Mouse (Mus musculus): ENCODE measurements at regions not wholly inside any gene's neighbourhood (a gene's known extent, or its start where the extent isn't known, plus 50 kb on each side); places are given as distances from the start of the nearest gene placed in this dataset.

DNA sequence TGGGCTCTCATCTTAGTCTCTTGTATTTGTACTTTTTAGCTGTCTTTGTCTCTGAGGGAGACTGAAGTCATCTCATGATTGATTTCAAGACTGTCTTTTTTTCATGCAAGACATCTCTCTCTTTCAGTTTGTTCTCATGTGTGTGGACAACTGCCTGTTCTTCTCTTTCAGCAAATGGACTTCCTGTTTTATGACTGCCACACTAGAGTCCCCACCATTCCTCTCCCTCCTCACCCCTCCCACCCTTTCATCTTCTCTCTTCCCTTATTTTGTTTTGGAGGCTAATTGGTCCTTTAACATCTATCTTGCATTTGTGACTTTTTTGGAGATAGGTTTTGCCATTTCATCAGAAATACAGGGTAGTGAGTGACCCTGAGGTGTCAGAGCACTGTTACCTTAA is 311.8 kb upstream of the Gm5148 start:
- Histone ChIP-seq H3K27me3 (ENCODE audit: control insufficient read depth, insufficient read depth, low read length) (no peaks in the 10 kb centered on the region), H3K36me3 (ENCODE audit: control insufficient read depth, insufficient read depth, low read length) (no peaks in the 10 kb centered on the region), H3K4me1 (ENCODE audit: control insufficient read depth, insufficient read depth, insufficient read length, low read length) (no peaks in the 10 kb centered on the region), H3K4me3 (ENCODE audit: low read depth, low read length) (no peak overlapping the region), H3K27ac (ENCODE audit: insufficient read depth, low read depth, low read length) (no peak overlapping the region)
- TF ChIP-seq CTCF (IDR thresholded peaks at IDR 0.05; ENCODE audit: extremely low read depth, insufficient read length, insufficient replicate concordance, low read depth, low read length) (no peak), POLR2A (IDR thresholded peaks at IDR 0.05; ENCODE audit: low read depth, low read length) (no peak)

DNA sequence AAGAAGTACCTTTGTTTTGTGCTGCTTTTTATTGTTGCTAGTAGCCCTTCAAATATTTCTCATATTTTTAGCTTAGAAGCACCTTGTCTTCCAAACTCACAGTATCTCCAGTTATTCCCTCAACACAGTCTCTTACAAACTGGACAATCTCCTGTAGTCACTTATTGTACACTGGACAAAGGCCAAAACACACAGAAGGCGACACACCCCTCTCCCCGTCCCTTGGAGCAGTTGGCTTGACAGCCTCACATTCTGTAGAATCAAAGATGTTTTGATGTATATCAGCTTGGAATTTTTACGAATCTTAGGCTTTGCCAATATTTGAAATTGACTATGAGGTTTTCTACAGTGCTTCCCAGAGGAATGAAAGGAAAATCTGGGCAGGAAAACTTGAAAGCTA is 309.8 kb upstream of the Gm5148 start:
- Histone ChIP-seq H3K36me3 (ENCODE audit: control insufficient read depth, insufficient read depth, low read length) (no peaks in the 10 kb centered on the region), H3K27me3 (ENCODE audit: control insufficient read depth, insufficient read depth, low read length) (no peaks in the 10 kb centered on the region), H3K4me1 (ENCODE audit: control insufficient read depth, insufficient read depth, insufficient read length, low read length) (no peaks in the 10 kb centered on the region), H3K4me3 (ENCODE audit: low read depth, low read length) (no peak overlapping the region), H3K27ac (ENCODE audit: insufficient read depth, low read depth, low read length) (no peak overlapping the region)
- 22% methylated on average over 3 of the region's 3 CpGs for WGBS
- no peak for TF ChIP-seq CTCF (IDR thresholded peaks at IDR 0.05; ENCODE audit: extremely low read depth, insufficient read length, insufficient replicate concordance, low read depth, low read length)
- TF ChIP-seq POLR2A (IDR thresholded peaks at IDR 0.05; ENCODE audit: low read depth, low read length), result no peak

DNA sequence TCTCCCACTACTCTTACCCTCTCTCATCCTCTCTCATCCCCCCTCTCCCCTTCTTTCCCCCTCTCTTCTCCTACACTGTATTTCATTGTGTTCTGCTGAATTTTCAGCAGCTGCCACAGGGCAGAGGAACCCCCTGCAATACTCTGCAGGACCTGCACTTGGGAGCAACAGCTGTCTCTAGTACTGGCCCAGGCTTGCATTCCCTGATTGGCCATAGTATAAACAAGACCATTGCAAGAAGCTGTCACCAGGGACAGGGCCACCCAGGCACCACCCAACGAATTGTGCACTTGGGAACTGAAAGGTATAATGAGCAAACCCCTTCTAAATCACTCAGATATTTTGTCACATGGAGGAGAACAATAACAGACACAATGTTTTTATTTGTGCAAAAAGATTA is 290.5 kb upstream of the Gm5148 start:
- H3K36me3 ChIP-seq (ENCODE audit: control insufficient read depth, insufficient read depth, low read length), result no peaks in the 10 kb centered on the region
- H3K4me1 ChIP-seq (ENCODE audit: control insufficient read depth, insufficient read depth, insufficient read length, low read length), result no peaks in the 10 kb centered on the region
- H3K4me3 ChIP-seq (ENCODE audit: low read depth, low read length), result no peak overlapping the region
- no peak overlapping the region for H3K27ac ChIP-seq (ENCODE audit: insufficient read depth, low read depth, low read length)
- TF ChIP-seq POLR2A (IDR thresholded peaks at IDR 0.05; ENCODE audit: low read depth, low read length) (no peak), CTCF (IDR thresholded peaks at IDR 0.05; ENCODE audit: extremely low read depth, insufficient read length, insufficient replicate concordance, low read depth, low read length) (no peak)
- H3K27me3 ChIP-seq (ENCODE audit: control insufficient read depth, insufficient read depth, low read length), result no peaks in the 10 kb centered on the region
- WGBS, result 47% methylated on average over 1 of the region's 1 CpGs

DNA sequence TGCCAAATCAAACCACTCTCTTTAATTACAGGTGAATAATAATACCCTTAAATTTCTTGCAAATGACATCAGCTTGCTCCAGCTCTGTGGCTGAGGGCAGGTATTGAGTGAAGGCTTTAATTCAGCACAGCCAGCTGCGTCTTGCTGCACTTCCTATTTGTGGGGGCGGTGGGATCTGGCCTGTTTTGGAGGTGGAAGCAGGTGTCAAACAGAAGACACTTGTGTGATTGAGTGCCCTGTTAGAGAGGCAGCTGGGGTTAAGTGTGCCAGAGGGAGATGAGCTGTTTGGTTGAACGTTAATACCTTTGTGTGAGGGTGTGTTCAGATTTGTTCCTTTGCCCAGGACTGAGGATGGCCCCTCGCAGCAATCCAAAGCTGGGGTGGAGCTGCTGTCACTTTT is 284.9 kb upstream of the Gm5148 start:
- WGBS, result 45% methylated on average over 4 of the region's 4 CpGs
- TF ChIP-seq CTCF (IDR thresholded peaks at IDR 0.05; ENCODE audit: extremely low read depth, insufficient read length, insufficient replicate concordance, low read depth, low read length) (no peak), POLR2A (IDR thresholded peaks at IDR 0.05; ENCODE audit: low read depth, low read length) (no peak)

DNA sequence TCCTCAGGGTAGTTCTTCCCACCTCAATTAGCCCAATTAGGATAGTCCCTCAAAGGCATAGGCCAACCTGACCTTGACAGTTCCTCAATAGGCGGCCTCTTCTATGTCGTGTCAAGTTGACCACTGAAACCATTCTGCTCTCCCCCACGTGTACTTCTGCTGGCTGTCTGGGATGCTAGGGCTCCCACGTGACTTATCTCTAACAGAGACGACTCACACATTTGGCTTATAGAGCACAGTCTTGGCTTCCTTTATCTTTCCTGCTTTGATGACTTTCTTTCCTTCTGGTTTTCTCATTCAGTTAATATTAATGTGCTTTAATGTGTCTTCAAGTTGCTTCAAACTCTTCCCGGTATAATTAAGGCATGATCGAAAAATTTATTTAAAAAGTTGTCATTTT is 284.0 kb upstream of the Gm5148 start:
- no peak for TF ChIP-seq POLR2A (IDR thresholded peaks at IDR 0.05; ENCODE audit: low read depth, low read length)
- no peak for TF ChIP-seq CTCF (IDR thresholded peaks at IDR 0.05; ENCODE audit: extremely low read depth, insufficient read length, insufficient replicate concordance, low read depth, low read length)
- Histone ChIP-seq H3K27me3 (ENCODE audit: control insufficient read depth, insufficient read depth, low read length) (no peaks in the 10 kb centered on the region), H3K4me1 (ENCODE audit: control insufficient read depth, insufficient read depth, insufficient read length, low read length) (no peaks in the 10 kb centered on the region), H3K27ac (ENCODE audit: insufficient read depth, low read depth, low read length) (no peak overlapping the region), H3K36me3 (ENCODE audit: control insufficient read depth, insufficient read depth, low read length) (no peaks in the 10 kb centered on the region), H3K4me3 (ENCODE audit: low read depth, low read length) (no peak overlapping the region)
- 64% methylated on average over 7 of the region's 7 CpGs for WGBS

More for the DNA sequence above, 284.9 kb upstream of the Gm5148 start:
- H3K27me3 ChIP-seq (ENCODE audit: control insufficient read depth, insufficient read depth, low read length), result no peaks in the 10 kb centered on the region
- H3K4me1 ChIP-seq (ENCODE audit: control insufficient read depth, insufficient read depth, insufficient read length, low read length), result no peaks in the 10 kb centered on the region
- H3K27ac ChIP-seq (ENCODE audit: insufficient read depth, low read depth, low read length), result no peak overlapping the region
- H3K36me3 ChIP-seq (ENCODE audit: control insufficient read depth, insufficient read depth, low read length), result no peaks in the 10 kb centered on the region
- H3K4me3 ChIP-seq (ENCODE audit: low read depth, low read length), result no peak overlapping the region

DNA sequence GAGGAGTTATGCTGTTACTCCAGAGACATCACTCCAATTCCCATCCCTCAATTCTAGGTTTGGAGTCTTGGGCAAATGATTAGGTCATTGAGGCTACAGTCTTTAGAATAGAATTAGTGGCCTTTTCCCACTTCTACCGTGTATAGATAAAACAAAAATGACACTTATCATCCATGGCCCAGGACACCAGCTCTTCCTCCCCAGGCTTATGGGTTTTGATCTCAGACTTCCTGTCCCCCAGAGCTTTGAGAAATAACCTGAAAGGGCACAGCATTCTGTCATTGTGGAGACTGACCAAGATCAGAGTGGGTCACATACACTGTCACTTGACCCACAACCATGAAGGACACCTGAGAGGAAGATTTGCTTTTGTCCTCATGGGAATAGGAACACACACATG is 283.3 kb upstream of the Gm5148 start:
- WGBS, result 76% methylated on average over 1 of the region's 1 CpGs

DNA sequence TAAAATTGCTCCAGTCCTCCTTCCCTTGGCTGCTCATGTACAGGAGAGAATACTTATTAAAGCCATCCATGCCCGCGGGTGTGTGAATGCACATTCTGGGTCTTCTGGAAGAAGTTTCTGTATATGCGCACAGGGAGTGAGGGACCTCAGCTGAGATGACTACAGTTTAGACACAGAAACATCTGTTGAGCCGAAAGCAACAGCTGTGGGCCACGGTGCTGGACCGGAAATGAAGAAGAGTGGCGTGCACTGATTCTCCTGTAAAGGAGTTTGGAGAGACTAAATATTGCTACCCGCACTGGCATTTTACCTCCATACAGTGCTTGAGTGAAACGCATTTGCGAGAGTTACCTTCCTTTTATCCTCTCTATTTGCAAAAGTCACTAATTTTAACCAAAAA is 278.0 kb upstream of the Gm5148 start:
- WGBS, result 86% methylated on average over 10 of the region's 10 CpGs
- TF ChIP-seq CTCF (IDR thresholded peaks at IDR 0.05; ENCODE audit: extremely low read depth, insufficient read length, insufficient replicate concordance, low read depth, low read length), result no peak
- no peak for TF ChIP-seq POLR2A (IDR thresholded peaks at IDR 0.05; ENCODE audit: low read depth, low read length)
- no peak overlapping the region for H3K4me3 ChIP-seq (ENCODE audit: low read depth, low read length)

More for the DNA sequence above, 283.3 kb upstream of the Gm5148 start:
- TF ChIP-seq POLR2A (IDR thresholded peaks at IDR 0.05; ENCODE audit: low read depth, low read length) (no peak), CTCF (IDR thresholded peaks at IDR 0.05; ENCODE audit: extremely low read depth, insufficient read length, insufficient replicate concordance, low read depth, low read length) (no peak)
- H3K27ac ChIP-seq (ENCODE audit: insufficient read depth, low read depth, low read length), result no peak overlapping the region
- no peaks in the 10 kb centered on the region for H3K36me3 ChIP-seq (ENCODE audit: control insufficient read depth, insufficient read depth, low read length)
- H3K4me3 ChIP-seq (ENCODE audit: low read depth, low read length), result no peak overlapping the region
- H3K4me1 ChIP-seq (ENCODE audit: control insufficient read depth, insufficient read depth, insufficient read length, low read length), result no peaks in the 10 kb centered on the region
- H3K27me3 ChIP-seq (ENCODE audit: control insufficient read depth, insufficient read depth, low read length), result no peaks in the 10 kb centered on the region

DNA sequence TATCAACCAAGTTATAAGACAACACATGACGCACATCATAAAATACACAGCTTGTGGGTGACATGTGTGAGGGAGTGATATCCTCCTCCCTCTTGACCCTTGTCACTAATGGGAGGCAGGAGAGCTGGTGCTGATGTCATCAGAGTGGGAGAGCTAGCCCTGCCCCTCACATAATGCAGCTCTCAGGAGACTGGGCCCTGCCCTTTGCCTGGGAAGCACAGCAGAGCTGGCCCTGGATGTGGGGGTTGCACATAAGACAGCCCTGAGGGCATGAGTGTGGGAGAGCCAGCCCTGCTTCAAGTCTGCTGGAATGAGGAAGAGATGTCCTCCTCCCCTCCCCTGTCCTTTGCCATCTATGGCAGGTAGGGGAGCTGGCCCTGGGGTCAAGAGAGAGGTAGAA is 275.5 kb upstream of the Gm5148 start:
- WGBS, result 73% methylated on average over 1 of the region's 1 CpGs
- Histone ChIP-seq H3K4me3 (ENCODE audit: low read depth, low read length) (no peak overlapping the region), H3K27me3 (ENCODE audit: control insufficient read depth, insufficient read depth, low read length) (no peaks in the 10 kb centered on the region), H3K27ac (ENCODE audit: insufficient read depth, low read depth, low read length) (no peak overlapping the region), H3K36me3 (ENCODE audit: control insufficient read depth, insufficient read depth, low read length) (no peaks in the 10 kb centered on the region), H3K4me1 (ENCODE audit: control insufficient read depth, insufficient read depth, insufficient read length, low read length) (no peaks in the 10 kb centered on the region)
- TF ChIP-seq CTCF (IDR thresholded peaks at IDR 0.05; ENCODE audit: extremely low read depth, insufficient read length, insufficient replicate concordance, low read depth, low read length) (no peak), POLR2A (IDR thresholded peaks at IDR 0.05; ENCODE audit: low read depth, low read length) (no peak)

More for the DNA sequence above, 278.0 kb upstream of the Gm5148 start:
- Histone ChIP-seq H3K27ac (ENCODE audit: insufficient read depth, low read depth, low read length) (no peak overlapping the region), H3K27me3 (ENCODE audit: control insufficient read depth, insufficient read depth, low read length) (no peaks in the 10 kb centered on the region), H3K36me3 (ENCODE audit: control insufficient read depth, insufficient read depth, low read length) (no peaks in the 10 kb centered on the region), H3K4me1 (ENCODE audit: control insufficient read depth, insufficient read depth, insufficient read length, low read length) (no peaks in the 10 kb centered on the region)
